ENCODE assay signal across 10 mouse cellular contexts in the genomic region with DNA sequence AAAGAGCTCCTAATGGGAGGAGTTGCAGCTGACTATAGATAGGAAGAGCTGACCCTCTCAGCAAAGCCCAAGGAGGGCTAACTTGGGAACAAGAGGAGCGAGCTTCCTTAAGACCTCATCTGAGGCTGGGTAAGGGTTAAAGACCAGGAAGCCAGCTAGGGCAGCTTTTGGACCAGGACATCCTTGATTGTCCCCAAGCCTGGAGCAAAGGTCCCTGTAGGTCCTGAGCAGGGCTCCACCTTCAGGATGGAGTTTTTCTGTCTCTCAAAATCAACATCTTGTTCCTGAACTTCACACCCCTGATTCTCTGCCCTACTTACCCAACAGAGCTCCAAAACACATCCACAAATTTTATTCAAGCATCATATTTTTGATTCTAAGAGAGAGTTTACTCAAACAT. TPM values are rescaled to one million over a fixed set of nuclear protein-coding genes. Genes with fewer than 3 reads are reported as not detected.
A peak's percentile ranks its signal among the peaks of the same experiment; 100 is the strongest.
DNase-seq lines count a peak whose midpoint lies in the region; ATAC-seq and TF ChIP-seq lines count a peak whose summit lies in the region.
"Had no signal": no experiment of that assay in that cellular context is flagged by ENCODE, and none has a peak within 500 bp of the region (broad histone marks: within the 10 kb centered on the region; RNA-seq: fewer than 3 reads in every experiment).

No protein-coding gene starts in this region.

- DNase-seq in liver, adult 2 months (ENCODE audit: extremely low read depth, low read depth, low spot score): peak; percentile 57
- DNase-seq in liver: no peak
- no peak for DNase-seq in Muller cell, postnatal 12 days (ENCODE audit: inconsistent ontology term)
- no peak for DNase-seq in left cerebral cortex, postnatal 10 days (ENCODE audit: extremely low spot score in 1 of 2, low spot score in 2 of 2)
- DNase-seq in right cerebral cortex, postnatal 25 days: no peak
- DNase-seq: liver, embryonic 13.5 days; thymus, adult 18-20 months had no signal

- H3K27me3 ChIP-seq in liver, adult 2 months (ENCODE audit: control insufficient read depth, insufficient read depth, low read length): no peaks in the 10 kb centered on the region
- H3K27me3 ChIP-seq in intestine, postnatal 0 days (replicated peaks; ENCODE audit: control insufficient read depth, insufficient read depth, low read length): peaks cover 12% of the 10 kb centered on the region
- H3K27me3 ChIP-seq in neural tube, embryonic 12.5 days (replicated peaks): no peaks in the 10 kb centered on the region

- H3K4me3 ChIP-seq in liver, adult 2 months (ENCODE audit: insufficient read depth, low read depth, low read length): no peak overlapping the region
- peak overlapping the region; percentile 13; the same call in 1 of the 2 replicates for H3K4me3 ChIP-seq in embryonic fibroblast, embryonic 13.5 days (ENCODE audit: insufficient read depth, low read length)
- 0 out of 2 replicates have a peak overlapping the region, but pooled peaks have one; percentile 23 for H3K4me3 ChIP-seq in intestine, postnatal 0 days (ENCODE audit: low read depth, low read length)
- H3K4me3 ChIP-seq in neural tube, embryonic 12.5 days: no peak overlapping the region
- H3K4me3 ChIP-seq: liver, embryonic 13.5 days had no signal

- no peaks in the 10 kb centered on the region for H3K9me3 ChIP-seq in intestine, postnatal 0 days (ENCODE audit: control insufficient read depth)
- no peaks in the 10 kb centered on the region for H3K9me3 ChIP-seq in neural tube, embryonic 12.5 days
- H3K9me3 ChIP-seq: liver, embryonic 13.5 days had no signal

- H3K79me2 ChIP-seq in liver, adult 2 months (ENCODE audit: control insufficient read depth, insufficient read depth, low read length): no peaks in the 10 kb centered on the region

- H3K4me2 ChIP-seq in intestine, postnatal 0 days (replicated peaks; ENCODE audit: low read depth): peak overlapping the region; percentile 60
- H3K4me2 ChIP-seq in neural tube, embryonic 12.5 days (replicated peaks): peak overlapping the region; percentile 99

- no peaks in the 10 kb centered on the region for H3K36me3 ChIP-seq in liver, adult 2 months (ENCODE audit: control insufficient read depth, insufficient read depth, low read length)
- H3K36me3 ChIP-seq in intestine, postnatal 0 days (ENCODE audit: control insufficient read depth, insufficient read depth): no peaks in the 10 kb centered on the region
- H3K36me3 ChIP-seq in neural tube, embryonic 12.5 days: no peaks in the 10 kb centered on the region
- H3K36me3 ChIP-seq: liver, embryonic 13.5 days had no signal

- TF ChIP-seq CTCF in liver, adult 2 months (IDR thresholded peaks at IDR 0.05; ENCODE audit: low read depth, low read length): 0 out of 2 replicates have a peak, but pooled peaks have one; percentile 4
- no peak for TF ChIP-seq CTCF in embryonic fibroblast, embryonic 13.5 days (IDR thresholded peaks at IDR 0.05; ENCODE audit: borderline replicate concordance, insufficient read depth, low read length)
- TF ChIP-seq CTCF in intestine, postnatal 0 days (IDR thresholded peaks at IDR 0.05; ENCODE audit: low read depth): peak; percentile 39

- peaks cover 10% of the 10 kb centered on the region; the same call in 1 of the 2 replicates for H3K4me1 ChIP-seq in liver, adult 2 months (ENCODE audit: control insufficient read depth, insufficient read depth, low read length)
- no peaks in the 10 kb centered on the region; the same call in 1 of the 2 replicates for H3K4me1 ChIP-seq in embryonic fibroblast, embryonic 13.5 days (ENCODE audit: control insufficient read depth, insufficient read depth, low read length)
- peaks cover 13% of the 10 kb centered on the region; the same call in 1 of the 2 replicates for H3K4me1 ChIP-seq in intestine, postnatal 0 days (replicated peaks; ENCODE audit: control insufficient read depth, insufficient read depth, low read length)
- peaks cover 26% of the 10 kb centered on the region for H3K4me1 ChIP-seq in neural tube, embryonic 12.5 days

- 57% methylated on average over 1 of the region's 1 CpGs for WGBS in liver, adult 2 months
- WGBS in intestine, postnatal 0 days: 27% methylated on average over 1 of the region's 1 CpGs
- WGBS in neural tube, embryonic 12.5 days: 52% methylated on average over 1 of the region's 1 CpGs

- TF ChIP-seq POLR2A in liver, adult 2 months (IDR thresholded peaks at IDR 0.05; ENCODE audit: extremely low read depth, insufficient read depth, low read length): no peak
- TF ChIP-seq POLR2A in embryonic fibroblast, embryonic 13.5 days (IDR thresholded peaks at IDR 0.05; ENCODE audit: low read depth, low read length): no peak

- ATAC-seq in intestine, postnatal 0 days: no peak
- ATAC-seq in neural tube, embryonic 12.5 days (ENCODE audit: low FRiP score, low read depth): no peak

- H3K9ac ChIP-seq in liver, adult 2 months (ENCODE audit: low read depth, low read length): no peak overlapping the region
- 0 out of 2 replicates have a peak overlapping the region, but pooled peaks have one; percentile 28 for H3K9ac ChIP-seq in intestine, postnatal 0 days (ENCODE audit: low read depth, low read length)
- no peak overlapping the region for H3K9ac ChIP-seq in neural tube, embryonic 12.5 days
- H3K9ac ChIP-seq: liver, embryonic 13.5 days had no signal

- no peak overlapping the region for H3K27ac ChIP-seq in liver, adult 2 months (replicated peaks; ENCODE audit: insufficient read depth, low read depth, low read length)
- peak overlapping the region; percentile 36 for H3K27ac ChIP-seq in embryonic fibroblast, embryonic 13.5 days (ENCODE audit: insufficient read depth, low read length)
- peak overlapping the region; percentile 64 for H3K27ac ChIP-seq in intestine, postnatal 0 days (ENCODE audit: low read depth, low read length)
- H3K27ac ChIP-seq in neural tube, embryonic 12.5 days: no peak overlapping the region

- intact Hi-C loops in left cerebral cortex, postnatal 10 days (cut with DNase I): no loop called here

RNA-seq across cellular contexts. Expression of a gene that starts 3.5 kb away (rescaled TPM):
- total RNA-seq in liver, adult 2 months (2014; rRNA removed): 1.5 and 2.9 TPM in 2 replicates
- 3.2 TPM in 2 replicates for polyA plus RNA-seq in liver, adult 2 months (2012; rRNA removed)
- polyA plus RNA-seq in embryonic fibroblast, embryonic 13.5 days (2011; ENCODE audit: insufficient read length, low read depth, missing spikeins): 65.4 and 67.9 TPM in 2 replicates
- polyA plus RNA-seq in intestine, postnatal 0 days (2015; fragmentation: Nextera tagmentation; extraction: Ambion mirVana): 5.3 and 5.5 TPM in 2 replicates
- 25.4 and 26.5 TPM in 2 replicates for polyA plus RNA-seq in neural tube, embryonic 12.5 days (2016; fragmentation: Nextera tagmentation; extraction: Ambion mirVana)
- 10 to 100 TPM; 48.3 to 55.1 TPM for total RNA-seq in left cerebral cortex, postnatal 10 days (2021)

Comparison
In these comparisons a context has a peak if more than half of its experiments do, and no peak if none do; other contexts are left out.
1. H3K27ac ChIP-seq: peak in embryonic fibroblast, embryonic 13.5 days (single experiment) and intestine, postnatal 0 days (single experiment); none in liver, adult 2 months (single experiment) and neural tube, embryonic 12.5 days (single experiment).
2. H3K4me3 ChIP-seq: peak in embryonic fibroblast, embryonic 13.5 days (single experiment) and intestine, postnatal 0 days (single experiment); none in liver, adult 2 months (single experiment) and neural tube, embryonic 12.5 days (single experiment).